Mouse (Mus musculus): ENCODE measurements around the gene Camk1d. TPM values are rescaled to one million over a fixed set of nuclear protein-coding genes. Genes with fewer than 3 reads are reported as not detected.

The Camk1d gene
- polyA plus RNA-seq, 1 experiment = 0.28 TPM

DNA sequence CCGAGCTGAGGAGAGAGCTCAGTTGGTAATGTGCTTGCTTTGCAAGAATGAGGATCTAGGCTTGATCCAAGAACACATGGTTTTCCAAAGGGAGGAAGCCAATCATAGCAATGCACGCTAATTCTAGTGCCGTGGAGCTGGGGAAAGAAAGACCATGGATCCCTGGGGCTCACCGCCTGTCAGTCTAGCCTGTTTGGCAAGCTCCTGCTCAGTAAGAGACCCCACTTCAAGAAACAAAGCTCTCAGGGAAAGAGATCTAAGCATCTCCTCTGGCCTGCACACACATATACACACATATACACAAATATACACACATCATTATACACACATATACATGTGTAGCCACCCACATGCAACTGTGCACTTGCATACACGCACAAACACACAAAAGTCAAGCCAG, 65.1 kb downstream of the Camk1d start:
- Histone ChIP-seq H3K4me1 (no peaks in the 10 kb centered on the region; the same call in 1 of the 2 replicates), H3K4me3 (replicated peaks) (no peak overlapping the region), H3K36me3 (replicated peaks; ENCODE audit: low read length) (no peaks in the 10 kb centered on the region), H3K9me3 (no peaks in the 10 kb centered on the region), H3K27me3 (replicated peaks) (peaks cover 4% of the 10 kb centered on the region)
- no peak for TF ChIP-seq GATA1 (IDR thresholded peaks at IDR 0.05; ENCODE audit: borderline replicate concordance, low read length)
- TF ChIP-seq FLI1 (IDR thresholded peaks at IDR 0.05; ENCODE audit: low read length) = no peak

- Histone ChIP-seq H3K36me3 (replicated peaks; ENCODE audit: low read length) (no peaks in the 10 kb centered on the region), H3K27me3 (replicated peaks) (peaks cover 6% of the 10 kb centered on the region), H3K4me1 (peaks cover 2% of the 10 kb centered on the region; the same call in 1 of the 2 replicates), H3K4me3 (replicated peaks) (no peak overlapping the region), H3K9me3 (no peaks in the 10 kb centered on the region)
- TF ChIP-seq FLI1 (IDR thresholded peaks at IDR 0.05; ENCODE audit: low read length) = no peak
- no peak for TF ChIP-seq GATA1 (IDR thresholded peaks at IDR 0.05; ENCODE audit: borderline replicate concordance, low read length)
These were observed 65.6 kb downstream of the Camk1d start for GRCm38 (mm10) chr2:5648764-5649163.

DNA sequence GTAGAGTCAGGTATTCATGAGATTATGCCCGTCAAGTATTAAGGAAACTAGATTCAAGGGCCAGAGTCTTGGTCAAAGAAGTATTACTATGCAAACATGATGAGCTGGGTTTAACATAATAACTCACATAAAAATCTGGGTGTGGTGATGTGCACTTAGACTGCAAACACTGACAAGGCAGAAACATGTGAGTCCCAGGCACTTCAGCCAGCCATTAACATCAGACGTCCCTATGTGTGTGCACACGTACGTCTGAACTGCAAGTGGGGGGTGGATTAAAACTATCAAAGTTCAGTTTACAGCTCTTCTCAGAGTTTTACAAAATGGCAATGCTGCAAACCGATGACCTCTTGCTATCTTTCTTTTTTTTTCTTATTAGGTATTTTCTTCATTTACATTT, 68.0 kb downstream of the Camk1d start:
- Histone ChIP-seq H3K36me3 (replicated peaks; ENCODE audit: low read length) (no peaks in the 10 kb centered on the region), H3K27me3 (replicated peaks) (peaks cover 6% of the 10 kb centered on the region), H3K4me3 (replicated peaks) (no peak overlapping the region), H3K4me1 (peaks cover 8% of the 10 kb centered on the region), H3K9me3 (no peaks in the 10 kb centered on the region)
- TF ChIP-seq GATA1 (IDR thresholded peaks at IDR 0.05; ENCODE audit: borderline replicate concordance, low read length) (no peak), FLI1 (IDR thresholded peaks at IDR 0.05; ENCODE audit: low read length) (no peak)

DNA sequence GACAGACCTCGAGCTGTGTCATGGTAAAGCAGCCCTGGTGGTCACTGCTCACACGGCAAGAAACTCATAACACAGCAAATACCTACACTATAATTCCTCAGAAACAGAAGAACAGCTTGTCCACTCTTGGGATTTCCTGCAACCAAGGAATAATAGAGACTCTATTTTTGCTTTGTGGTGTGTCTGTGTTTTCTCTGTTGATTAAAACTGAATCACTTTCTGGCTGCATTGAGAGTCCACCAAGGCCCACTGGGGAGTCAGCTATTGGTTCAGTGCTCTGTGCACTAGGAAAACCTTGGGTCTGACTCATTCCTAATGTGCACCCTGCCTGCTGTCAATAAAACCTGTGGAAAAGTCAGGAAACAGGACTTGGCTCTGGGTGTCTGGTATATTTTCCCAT, 68.7 kb downstream of the Camk1d start:
- peaks cover 8% of the 10 kb centered on the region for H3K4me1 ChIP-seq
- H3K27me3 ChIP-seq (replicated peaks) = peaks cover 6% of the 10 kb centered on the region
- no peak overlapping the region for H3K4me3 ChIP-seq (replicated peaks)
- no peaks in the 10 kb centered on the region for H3K36me3 ChIP-seq (replicated peaks; ENCODE audit: low read length)
- no peaks in the 10 kb centered on the region for H3K9me3 ChIP-seq
- no peak for TF ChIP-seq GATA1 (IDR thresholded peaks at IDR 0.05; ENCODE audit: borderline replicate concordance, low read length)
- no peak for TF ChIP-seq FLI1 (IDR thresholded peaks at IDR 0.05; ENCODE audit: low read length)

GRCm38 (mm10) chr2:5643937-5644336, 70.4 kb downstream of the Camk1d start:
- H3K9me3 ChIP-seq = no peaks in the 10 kb centered on the region
- no peak overlapping the region for H3K4me3 ChIP-seq (replicated peaks)
- peaks cover 6% of the 10 kb centered on the region for H3K27me3 ChIP-seq (replicated peaks)
- peaks cover 8% of the 10 kb centered on the region for H3K4me1 ChIP-seq
- H3K36me3 ChIP-seq (replicated peaks; ENCODE audit: low read length) = no peaks in the 10 kb centered on the region
- TF ChIP-seq FLI1 (IDR thresholded peaks at IDR 0.05; ENCODE audit: low read length) (no peak), GATA1 (IDR thresholded peaks at IDR 0.05; ENCODE audit: borderline replicate concordance, low read length) (no peak)

GRCm38 (mm10) chr2:5643226-5643625, 71.1 kb downstream of the Camk1d start:
- Histone ChIP-seq H3K36me3 (replicated peaks; ENCODE audit: low read length) (no peaks in the 10 kb centered on the region), H3K27me3 (replicated peaks) (peaks cover 6% of the 10 kb centered on the region), H3K4me3 (replicated peaks) (no peak overlapping the region), H3K9me3 (no peaks in the 10 kb centered on the region), H3K4me1 (peaks cover 8% of the 10 kb centered on the region)
- TF ChIP-seq FLI1 (IDR thresholded peaks at IDR 0.05; ENCODE audit: low read length) = no peak
- TF ChIP-seq GATA1 (IDR thresholded peaks at IDR 0.05; ENCODE audit: borderline replicate concordance, low read length) = no peak

- no peaks in the 10 kb centered on the region for H3K36me3 ChIP-seq (replicated peaks; ENCODE audit: low read length)
- H3K27me3 ChIP-seq (replicated peaks) = peaks cover 6% of the 10 kb centered on the region
- peak overlapping the region; percentile 67 for H3K4me3 ChIP-seq (replicated peaks)
- no peak for TF ChIP-seq GATA1 (IDR thresholded peaks at IDR 0.05; ENCODE audit: borderline replicate concordance, low read length)
- no peak for TF ChIP-seq FLI1 (IDR thresholded peaks at IDR 0.05; ENCODE audit: low read length)
- peaks cover 8% of the 10 kb centered on the region for H3K4me1 ChIP-seq
- H3K9me3 ChIP-seq = no peaks in the 10 kb centered on the region
These were observed 71.7 kb downstream of the Camk1d start for GRCm38 (mm10) chr2:5642624-5643023.

- Histone ChIP-seq H3K27me3 (replicated peaks) (peaks cover 6% of the 10 kb centered on the region), H3K4me1 (peaks cover 8% of the 10 kb centered on the region), H3K36me3 (replicated peaks; ENCODE audit: low read length) (no peaks in the 10 kb centered on the region), H3K9me3 (no peaks in the 10 kb centered on the region), H3K4me3 (replicated peaks) (no peak overlapping the region)
- TF ChIP-seq FLI1 (IDR thresholded peaks at IDR 0.05; ENCODE audit: low read length) (no peak), GATA1 (IDR thresholded peaks at IDR 0.05; ENCODE audit: borderline replicate concordance, low read length) (no peak)
These were observed 72.6 kb downstream of the Camk1d start for GRCm38 (mm10) chr2:5641678-5642077.

DNA sequence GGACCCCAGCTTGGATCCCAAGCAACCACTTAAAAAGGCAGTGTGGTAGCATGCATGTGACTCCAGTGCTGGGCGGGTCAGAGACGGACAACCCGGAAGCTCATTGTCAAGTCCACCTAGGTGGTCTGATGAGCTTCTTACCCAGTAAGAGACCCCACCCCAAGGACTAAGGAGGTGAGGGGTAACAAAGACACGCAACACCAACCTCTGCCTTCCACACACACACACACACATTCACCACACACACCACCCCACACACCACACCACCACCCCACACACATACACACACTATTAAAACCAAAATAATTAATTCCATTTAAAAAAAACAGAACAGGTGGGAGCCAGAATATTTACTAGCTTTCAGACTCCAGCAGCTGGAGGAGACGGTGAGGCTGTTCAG, 73.7 kb downstream of the Camk1d start:
- Histone ChIP-seq H3K4me3 (replicated peaks) (no peak overlapping the region), H3K4me1 (peaks cover 8% of the 10 kb centered on the region), H3K36me3 (replicated peaks; ENCODE audit: low read length) (no peaks in the 10 kb centered on the region), H3K9me3 (no peaks in the 10 kb centered on the region), H3K27me3 (replicated peaks) (peaks cover 6% of the 10 kb centered on the region)
- TF ChIP-seq FLI1 (IDR thresholded peaks at IDR 0.05; ENCODE audit: low read length) = no peak

DNA sequence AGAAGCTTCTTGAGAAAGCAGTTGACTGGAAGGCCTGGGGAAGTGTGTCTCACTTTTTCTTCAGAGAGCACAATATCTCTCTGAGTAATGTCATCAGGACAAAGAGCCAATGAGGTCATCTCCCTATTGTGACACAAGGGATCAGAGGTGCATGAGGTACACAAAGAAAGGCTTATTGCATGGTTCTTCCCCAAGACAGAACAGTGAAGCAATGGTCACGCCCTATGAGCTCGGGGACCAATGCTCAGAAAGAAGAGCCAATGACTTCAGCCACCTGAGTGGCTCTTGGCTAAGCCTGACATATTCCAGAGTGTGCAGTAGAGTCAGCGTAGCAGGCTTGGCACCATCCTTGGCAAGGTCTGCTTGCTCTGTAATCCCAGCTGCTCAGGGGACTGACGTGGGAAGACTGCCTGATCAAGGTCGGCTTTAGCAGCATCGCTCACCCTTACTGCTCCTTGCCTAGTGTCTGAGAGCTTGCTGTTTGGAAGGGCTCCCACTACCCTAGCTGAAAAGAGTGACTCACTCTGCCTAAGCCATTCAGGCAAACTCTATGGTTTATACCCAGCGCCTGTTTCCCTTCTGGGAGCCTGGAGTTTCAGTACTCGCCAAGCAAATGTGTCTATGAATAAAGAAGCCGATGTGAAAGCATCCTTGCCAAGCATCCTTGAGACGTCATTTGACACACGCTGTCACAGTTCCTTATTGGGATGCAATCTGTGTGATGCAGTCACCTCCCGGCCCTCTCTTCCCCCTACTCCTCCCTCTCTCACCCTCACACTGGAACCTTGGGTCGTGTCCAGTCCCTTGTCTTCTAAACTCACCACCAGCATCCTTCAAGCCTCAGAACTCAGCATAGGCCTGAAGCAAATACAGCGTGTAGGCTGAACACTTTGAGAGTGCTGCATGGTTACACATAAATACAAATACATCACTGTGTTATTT, 77.2 kb downstream of the Camk1d start:
- Histone ChIP-seq H3K27me3 (replicated peaks) (no peaks in the 10 kb centered on the region), H3K4me1 (no peaks in the 10 kb centered on the region), H3K4me3 (replicated peaks) (peak overlapping the region; percentile 24), H3K9me3 (no peaks in the 10 kb centered on the region), H3K36me3 (replicated peaks; ENCODE audit: low read length) (no peaks in the 10 kb centered on the region)
- TF ChIP-seq FLI1 (IDR thresholded peaks at IDR 0.05; ENCODE audit: low read length) = no peak
- no peak for TF ChIP-seq GATA1 (IDR thresholded peaks at IDR 0.05; ENCODE audit: borderline replicate concordance, low read length)
